Mouse (Mus musculus): ENCODE measurements around the gene Dync1i2.

Dync1i2 gene

GRCm38 (mm10) chr2:71203819-71204432 is 7.6 kb upstream of the Dync1i2 start:
- in situ Hi-C loops (cut with MboI, MseI) = no loop called here

DNA sequence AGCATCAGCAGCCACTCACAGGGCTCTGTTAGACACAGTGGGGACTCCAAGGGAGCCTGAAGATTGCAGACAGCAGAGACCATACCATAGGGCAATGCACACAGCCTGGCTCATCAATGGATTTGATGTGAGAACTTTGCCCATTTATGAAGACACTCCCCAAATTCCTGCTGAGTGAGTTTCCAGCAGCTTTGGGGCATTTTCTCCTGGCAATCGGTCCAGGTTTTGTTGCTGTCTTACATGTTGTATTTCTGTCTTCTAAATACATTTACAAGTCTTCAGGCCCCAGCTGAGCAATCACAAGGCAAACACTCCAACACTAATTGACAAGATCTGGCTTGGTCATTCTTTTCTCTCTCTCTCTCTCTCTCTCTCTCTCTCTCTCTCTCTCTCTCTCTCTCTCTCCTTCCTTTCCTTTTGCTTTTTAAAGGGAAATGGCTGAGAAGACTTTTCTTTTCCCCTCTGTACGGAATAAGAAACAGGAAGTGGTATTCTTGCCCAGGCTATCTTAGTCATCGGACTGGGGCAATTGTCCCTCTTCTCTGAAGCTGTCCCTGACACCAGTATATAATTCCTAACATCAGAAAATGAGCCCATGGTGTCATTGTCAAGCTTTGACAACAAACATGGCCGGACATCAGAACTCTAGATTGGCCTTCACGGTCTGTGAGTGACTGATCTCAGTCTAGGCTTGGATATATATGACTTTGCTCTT is 2.3 kb upstream of the Dync1i2 start:
- in situ Hi-C loops (cut with MboI, MseI) = no loop called here

- in situ Hi-C loops (cut with MboI, MseI) = no loop called here
Observed at GRCm38 (mm10) chr2:71211096-71211495, 410 bp upstream of the Dync1i2 start.

DNA sequence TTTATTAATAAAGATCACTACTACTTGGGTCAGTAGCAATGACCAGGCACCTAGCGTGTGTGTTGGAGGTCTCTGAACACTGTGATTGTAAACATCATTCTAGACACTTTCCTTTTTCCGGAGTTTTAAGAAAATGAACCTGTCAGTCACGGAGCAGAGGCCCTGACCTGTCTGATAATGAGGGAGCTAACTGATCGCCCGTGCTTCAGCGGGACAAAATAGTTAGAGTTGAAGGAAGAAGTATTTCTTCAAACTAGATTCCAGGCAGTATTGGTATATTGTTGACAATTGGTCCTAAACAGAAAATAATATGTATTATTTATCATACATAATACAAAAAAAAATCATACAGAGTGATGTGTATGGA is 837 bp downstream of the Dync1i2 start:
- in situ Hi-C loops (cut with MboI, MseI) = no loop called here

DNA sequence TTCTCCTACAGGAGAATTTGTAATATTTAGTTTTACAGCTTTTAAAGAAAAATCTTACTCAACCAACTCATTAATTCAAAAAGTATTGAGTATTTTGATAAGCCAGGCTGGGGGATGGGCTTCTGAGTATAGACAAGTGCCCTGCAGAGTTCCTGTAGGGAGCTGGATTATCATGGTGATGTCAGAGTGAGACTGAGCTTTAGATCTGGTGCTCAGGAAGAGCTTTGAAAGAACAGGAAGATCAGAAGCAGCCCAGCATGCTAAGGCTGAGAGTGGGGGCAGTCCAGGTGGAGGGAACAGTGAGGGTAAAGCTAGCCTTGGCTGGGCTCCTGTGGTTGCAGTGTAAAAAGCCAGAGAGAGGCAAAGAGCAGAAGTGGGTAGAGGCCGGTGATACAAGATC is 9.5 kb downstream of the Dync1i2 start:
- in situ Hi-C loops (cut with MboI, MseI) = no loop called here

GRCm38 (mm10) chr2:71227398-71227797 is 15.9 kb downstream of the Dync1i2 start:
- in situ Hi-C loops (cut with MboI, MseI) = no loop called here

- in situ Hi-C loops (cut with MboI, MseI) = no loop called here
Observed at GRCm38 (mm10) chr2:71229603-71230002, 18.1 kb downstream of the Dync1i2 start.

DNA sequence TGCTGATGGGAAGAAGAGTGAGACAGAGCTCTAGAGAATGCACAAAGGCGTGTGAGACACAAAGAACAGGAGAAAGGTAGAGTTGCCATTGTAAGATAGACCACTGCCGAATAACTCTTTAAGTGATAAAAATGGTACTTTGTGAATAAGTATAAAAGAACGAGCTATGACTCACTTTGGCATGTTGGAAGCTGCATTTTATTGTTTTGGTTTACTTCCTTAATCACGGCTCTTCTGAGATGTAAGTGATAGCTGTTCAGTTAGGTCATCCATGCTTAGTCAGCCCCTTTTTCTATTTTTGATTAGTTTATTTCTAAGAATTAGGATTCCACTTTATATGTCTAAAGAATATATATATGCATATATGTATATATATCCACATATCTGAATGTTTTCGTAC is 20.4 kb downstream of the Dync1i2 start:
- in situ Hi-C loops (cut with MboI, MseI) = no loop called here

- in situ Hi-C loops (cut with MboI, MseI) = no loop called here
Observed at GRCm38 (mm10) chr2:71232976-71233375, 21.5 kb downstream of the Dync1i2 start.

GRCm38 (mm10) chr2:71235420-71235819 is 23.9 kb downstream of the Dync1i2 start:
- in situ Hi-C loops (cut with MboI, MseI) = no loop called here

DNA sequence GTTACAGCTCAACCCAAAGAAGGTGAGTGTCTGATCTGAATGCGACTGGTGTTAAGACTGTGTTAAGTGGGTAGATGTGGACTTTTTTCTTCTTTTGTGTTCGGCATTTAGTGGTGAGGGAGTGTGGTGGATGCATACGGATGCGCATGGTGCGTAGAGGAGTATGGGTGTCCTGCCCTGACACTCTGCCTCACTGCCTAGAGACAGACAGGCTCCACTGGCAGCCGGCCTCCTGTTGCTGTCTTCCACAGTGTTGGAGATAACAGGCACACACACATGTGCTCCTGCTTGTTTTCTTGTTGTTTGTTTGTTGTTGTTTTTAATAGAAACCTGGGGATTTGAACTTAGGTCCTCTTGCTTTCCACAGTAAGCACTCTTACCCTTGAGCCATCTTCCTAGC is 24.5 kb downstream of the Dync1i2 start:
- in situ Hi-C loops (cut with MboI, MseI) = no loop called here

DNA sequence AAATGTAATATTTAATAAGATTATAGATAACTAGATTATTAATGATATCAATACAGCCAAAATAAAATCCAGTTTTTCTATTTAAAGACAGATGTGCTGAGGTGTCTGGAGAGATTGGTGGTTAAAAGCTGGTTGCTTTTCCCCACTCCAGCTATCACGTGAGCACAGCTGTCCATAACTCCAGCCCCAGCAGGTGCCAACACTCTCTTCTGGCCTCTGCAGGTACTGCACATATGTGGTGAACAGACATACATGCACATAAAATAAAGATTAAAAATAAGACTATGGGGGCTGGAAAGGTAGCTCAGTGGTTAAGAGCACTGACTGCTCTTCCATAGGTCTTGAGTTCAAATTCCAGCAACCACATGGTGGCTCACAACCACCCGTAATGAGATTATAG is 30.0 kb downstream of the Dync1i2 start:
- in situ Hi-C loops (cut with MboI, MseI) = no loop called here

GRCm38 (mm10) chr2:71242180-71242579 is 30.7 kb downstream of the Dync1i2 start:
- in situ Hi-C loops (cut with MboI, MseI) = no loop called here

GRCm38 (mm10) chr2:71243058-71243672 is 31.7 kb downstream of the Dync1i2 start:
- in situ Hi-C loops (cut with MboI, MseI) = no loop called here

DNA sequence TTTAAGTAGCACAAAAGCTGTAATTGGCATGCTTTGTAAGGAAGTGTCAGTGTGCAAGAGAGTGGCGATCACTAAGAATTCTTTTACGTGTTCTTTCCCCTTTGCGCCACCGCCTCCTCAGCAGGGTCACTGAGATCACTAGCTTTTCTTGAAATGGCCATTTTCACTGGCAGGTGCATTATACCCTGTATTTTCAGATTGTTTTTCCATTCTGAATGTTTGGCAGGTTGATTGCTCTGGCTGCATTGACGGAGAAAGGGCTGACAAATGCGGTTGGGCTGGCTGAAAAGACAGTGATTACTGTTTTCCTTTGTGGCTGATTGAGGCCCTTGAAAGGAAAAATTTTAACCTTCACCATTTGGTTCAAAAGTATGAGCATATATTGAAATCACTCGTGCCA is 33.3 kb downstream of the Dync1i2 start:
- in situ Hi-C loops (cut with MboI, MseI) = no loop called here

GRCm38 (mm10) chr2:71245416-71245815 is 33.9 kb downstream of the Dync1i2 start:
- in situ Hi-C loops (cut with MboI, MseI) = no loop called here

DNA sequence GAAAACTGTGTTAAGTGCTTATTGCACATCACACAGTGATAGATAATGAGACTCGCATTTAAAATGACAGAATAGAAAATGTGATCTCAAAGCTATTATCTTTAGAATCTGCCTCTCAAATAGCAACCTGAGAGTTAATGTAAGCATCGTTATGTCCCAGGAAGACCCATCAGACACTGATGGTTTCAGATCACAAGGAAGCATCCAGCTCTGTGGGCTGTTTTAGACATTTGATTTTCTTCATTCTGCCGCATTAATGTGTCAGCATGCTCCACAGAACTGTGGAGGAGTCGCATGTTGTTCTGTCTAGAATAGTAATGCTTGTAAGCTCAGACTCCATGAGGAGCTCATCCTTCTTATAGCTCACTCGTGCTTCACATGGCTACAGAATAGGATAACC is 34.6 kb downstream of the Dync1i2 start:
- in situ Hi-C loops (cut with MboI, MseI) = no loop called here

DNA sequence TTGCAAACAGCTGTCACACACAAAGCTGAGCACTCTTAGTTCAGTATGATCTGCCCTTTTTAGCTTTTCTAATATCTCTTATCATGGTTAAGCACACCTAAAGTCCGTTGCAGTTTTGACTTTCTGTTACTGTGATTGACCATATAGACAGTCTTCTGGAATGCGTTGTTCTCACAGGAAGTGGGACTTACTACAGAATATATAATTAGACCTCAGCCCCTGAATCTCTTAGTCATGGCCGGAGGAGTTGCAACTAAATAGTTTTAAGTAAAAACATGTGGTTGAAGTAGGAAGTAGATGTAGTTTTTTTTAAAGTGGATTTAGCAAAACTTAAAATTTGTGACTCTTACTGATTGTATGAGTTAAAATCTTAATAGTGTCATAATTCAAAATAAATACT is 36.6 kb downstream of the Dync1i2 start:
- in situ Hi-C loops (cut with MboI, MseI) = no loop called here

- in situ Hi-C loops (cut with MboI, MseI) = no loop called here
Observed at GRCm38 (mm10) chr2:71250841-71251240, 39.3 kb downstream of the Dync1i2 start.

- in situ Hi-C loops (cut with MboI, MseI) = no loop called here
Observed at GRCm38 (mm10) chr2:71254836-71255235, 43.3 kb downstream of the Dync1i2 start.

DNA sequence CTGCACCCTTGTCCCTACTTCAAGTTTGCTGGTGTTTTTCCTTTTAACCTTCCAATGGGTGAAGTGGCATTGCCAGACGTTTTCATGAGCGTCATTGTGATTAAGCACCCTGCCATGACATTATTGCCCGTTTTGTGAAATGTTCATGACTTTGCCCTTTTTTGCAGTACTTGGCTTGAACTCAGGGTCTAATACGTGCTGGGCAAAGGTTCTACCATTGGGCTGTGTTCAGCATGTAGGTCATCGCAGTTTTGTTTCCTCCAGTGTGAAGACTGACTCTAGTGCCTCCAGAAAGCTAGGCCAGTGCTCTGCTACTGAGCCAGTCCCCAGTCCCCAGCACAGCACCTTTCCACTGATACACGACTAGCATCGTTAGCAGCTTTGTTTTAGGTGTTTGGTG is 45.1 kb downstream of the Dync1i2 start:
- in situ Hi-C loops (cut with MboI, MseI) = no loop called here

- in situ Hi-C loops (cut with MboI, MseI) = loop anchor here (5.0 kb wide), 1 partner anchor 88 kb away; no protein-coding TSS in a partner anchor
Observed at GRCm38 (mm10) chr2:71264585-71264984, 53.1 kb downstream of the Dync1i2 start.

DNA sequence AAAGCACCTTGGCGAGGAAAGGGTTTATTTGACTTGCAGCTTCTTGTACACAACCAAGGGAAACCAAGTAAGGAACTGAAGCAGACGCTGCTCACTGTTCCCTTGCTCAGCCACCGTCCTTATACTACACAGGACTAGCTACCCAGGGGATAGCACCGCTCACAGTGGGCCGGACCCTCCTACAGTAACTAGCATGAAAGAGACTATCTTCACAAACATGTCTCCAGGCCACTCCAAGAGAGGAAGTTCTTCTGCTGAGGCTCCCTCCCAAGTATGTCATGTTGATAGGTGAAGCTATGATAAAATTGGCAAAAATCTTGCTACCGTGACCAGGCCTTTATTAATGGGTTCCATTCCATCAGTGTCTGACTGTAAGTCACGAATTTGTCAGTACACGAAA is 57.2 kb downstream of the Dync1i2 start:
- in situ Hi-C loops (cut with MboI, MseI) = no loop called here

Data from T-helper 2 cell (primary cell).